Mouse (Mus musculus) lung, embryonic 15.5 days (tissue): ENCODE measurements around the gene Tmub2. TPM values are rescaled to one million over a fixed set of nuclear protein-coding genes. Genes with fewer than 3 reads are reported as not detected.

ENCODE experiments used
- ATAC-seq: fragments of 200-750 bp; cut with Nextera tagmentation; 2 replicates; pipeline ENCODE4 v1.8.0; 2017; ENCODE audit warnings: moderate number of reproducible peaks, borderline replicate concordance; ENCODE audit not compliant: low FRiP score, low TSS enrichment; ENCODE audit errors: extremely low read depth
- H3K27ac ChIP-seq: fragments of 300-500 bp; sonication (generic); 2 replicates; pipeline ENCODE4 v1.5.1; 2015; ENCODE audit warnings: moderate library complexity, mild to moderate bottlenecking, inconsistent platforms
- H3K27me3 ChIP-seq: fragments of 300-500 bp; sonication (generic); 2 replicates; pipeline ENCODE4 v1.6.1; 2015; ENCODE audit warnings: inconsistent platforms
- H3K36me3 ChIP-seq: fragments of 300-500 bp; sonication (generic); 2 replicates; pipeline ENCODE4 v1.6.1; 2015; ENCODE audit warnings: inconsistent platforms
- H3K4me1 ChIP-seq: fragments of 300-500 bp; sonication (generic); 2 replicates; pipeline ENCODE4 v1.6.1; 2015; ENCODE audit warnings: inconsistent platforms
- H3K4me2 ChIP-seq: fragments of 300-500 bp; sonication (generic); 2 replicates; pipeline ENCODE4 v1.6.1; 2015; ENCODE audit warnings: inconsistent platforms, mild to moderate bottlenecking, moderate library complexity
- H3K4me3 ChIP-seq: fragments of 300-500 bp; sonication (generic); 2 replicates; pipeline ENCODE4 v1.5.1; 2015; ENCODE audit warnings: mild to moderate bottlenecking, inconsistent platforms
- H3K9ac ChIP-seq: fragments of 300-500 bp; sonication (generic); 2 replicates; pipeline ENCODE4 v1.6.1; 2015; ENCODE audit warnings: inconsistent platforms
- H3K9me3 ChIP-seq: fragments of 300-500 bp; sonication (generic); 2 replicates; pipeline ENCODE4 v1.6.1; 2016; ENCODE audit warnings: inconsistent platforms
- WGBS: fragments of 180-500 bp; shearing (Covaris S2); methylation state at CpG from one replicate; pipeline ENCODE4 v1.1.7; 2015; 5-methylcytosine and 5-hydroxymethylcytosine counted together
- polyA plus RNA-seq: library from polyadenylated mRNA; unstranded; fragments of >200 nt; fragmentation: Nextera tagmentation; extraction: Ambion mirVana; gene quantifications from 2 replicates; pipeline ENCODE4 v1.2.1, GENCODE M21; 2015

The Tmub2 gene
- polyA plus RNA-seq, 1 experiment from 2014 or later, result 51.4 TPM

DNA sequence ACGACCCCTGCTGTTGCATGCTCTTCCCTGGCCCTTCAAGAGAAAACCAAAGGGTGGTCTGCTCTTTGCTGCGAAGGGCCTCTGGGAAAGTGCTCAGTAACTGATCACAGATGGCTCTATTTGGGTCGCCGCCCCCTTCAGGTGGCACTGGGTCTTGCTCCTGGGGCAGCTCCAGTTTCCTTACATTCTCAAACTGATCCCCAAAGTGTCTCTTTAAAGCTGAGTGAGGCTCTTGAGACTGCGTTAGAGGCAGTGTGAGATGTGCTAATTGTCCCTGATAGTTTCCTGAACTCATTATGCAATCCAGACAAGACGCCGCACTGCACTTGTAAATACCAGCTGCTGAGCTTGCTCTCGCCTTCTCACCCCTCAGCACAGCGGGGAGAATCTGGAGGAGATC, 27.2 kb upstream of the Tmub2 start:
- Histone ChIP-seq H3K27me3 (no peaks in the 10 kb centered on the region), H3K4me3 (no peak overlapping the region), H3K4me2 (no peak overlapping the region), H3K4me1 (no peaks in the 10 kb centered on the region), H3K36me3 (peaks cover 33% of the 10 kb centered on the region), H3K27ac (no peak overlapping the region), H3K9ac (no peak overlapping the region), H3K9me3 (no peaks in the 10 kb centered on the region)
- WGBS, result 45% methylated on average over 9 of the region's 9 CpGs
- no peak for ATAC-seq

GRCm38 (mm10) chr11:102258095-102258494, 26.6 kb upstream of the Tmub2 start:
- Histone ChIP-seq H3K4me3 (no peak overlapping the region), H3K27me3 (no peaks in the 10 kb centered on the region), H3K36me3 (peaks cover 33% of the 10 kb centered on the region), H3K4me1 (no peaks in the 10 kb centered on the region), H3K4me2 (no peak overlapping the region), H3K27ac (no peak overlapping the region), H3K9ac (no peak overlapping the region), H3K9me3 (no peaks in the 10 kb centered on the region)
- WGBS, result 77% methylated on average over 6 of the region's 6 CpGs
- no peak for ATAC-seq

DNA sequence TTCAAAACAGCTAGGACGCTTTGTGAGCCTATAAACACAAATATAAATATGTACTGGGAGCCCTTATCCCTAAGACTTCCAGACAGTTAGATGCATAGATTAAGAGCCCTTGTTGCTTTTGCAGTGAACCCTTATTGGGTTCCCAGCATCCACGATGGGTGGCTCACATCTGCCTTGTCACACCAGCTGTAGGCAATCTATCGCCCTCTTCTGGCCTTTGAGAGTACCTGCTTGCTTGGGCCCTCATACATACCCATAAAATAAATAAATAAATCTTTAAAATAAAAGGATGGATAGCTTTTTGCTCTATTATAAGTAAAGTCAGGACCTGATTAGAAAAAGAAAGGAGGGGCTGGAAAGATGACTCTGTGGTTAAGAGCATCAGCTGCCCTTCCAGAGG, 26.2 kb upstream of the Tmub2 start:
- no peaks in the 10 kb centered on the region for H3K27me3 ChIP-seq
- H3K36me3 ChIP-seq, result peaks cover 33% of the 10 kb centered on the region
- ATAC-seq, result no peak
- H3K4me1 ChIP-seq, result no peaks in the 10 kb centered on the region
- H3K9me3 ChIP-seq, result no peaks in the 10 kb centered on the region
- H3K27ac ChIP-seq, result no peak overlapping the region
- H3K4me3 ChIP-seq, result no peak overlapping the region
- WGBS, result 93% methylated on average over 3 of the region's 3 CpGs
- no peak overlapping the region for H3K4me2 ChIP-seq
- H3K9ac ChIP-seq, result no peak overlapping the region

DNA sequence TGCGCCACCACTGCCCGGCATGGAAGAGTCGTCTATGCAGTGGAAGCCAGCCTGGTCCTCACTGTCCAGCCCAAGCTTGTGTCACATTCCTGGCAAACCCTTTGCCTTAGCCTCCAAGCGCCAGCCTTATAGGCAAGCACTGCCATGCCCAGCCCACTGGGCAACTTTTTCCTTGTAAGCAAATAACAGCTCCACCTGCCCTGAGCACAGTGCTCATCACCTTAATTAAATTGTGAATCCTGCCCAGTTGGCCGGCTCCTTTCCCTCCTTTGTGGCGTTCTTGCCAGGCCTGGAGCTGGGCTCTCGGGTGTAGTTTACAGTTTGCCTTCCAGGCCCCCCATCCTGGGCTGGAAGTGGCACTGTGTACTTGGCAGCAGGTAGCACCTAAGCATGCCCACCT, 21.5 kb upstream of the Tmub2 start:
- no peak overlapping the region for H3K4me3 ChIP-seq
- WGBS, result 90% methylated on average over 7 of the region's 7 CpGs
- H3K27me3 ChIP-seq, result no peaks in the 10 kb centered on the region
- no peak overlapping the region for H3K4me2 ChIP-seq
- H3K27ac ChIP-seq, result no peak overlapping the region
- peaks cover 29% of the 10 kb centered on the region; the same call in 1 of the 2 replicates for H3K36me3 ChIP-seq
- H3K9me3 ChIP-seq, result no peaks in the 10 kb centered on the region
- H3K4me1 ChIP-seq, result 0 out of 2 replicates have a peak, but pooled peaks cover 2% of the 10 kb centered on the region
- no peak overlapping the region for H3K9ac ChIP-seq
- no peak for ATAC-seq

DNA sequence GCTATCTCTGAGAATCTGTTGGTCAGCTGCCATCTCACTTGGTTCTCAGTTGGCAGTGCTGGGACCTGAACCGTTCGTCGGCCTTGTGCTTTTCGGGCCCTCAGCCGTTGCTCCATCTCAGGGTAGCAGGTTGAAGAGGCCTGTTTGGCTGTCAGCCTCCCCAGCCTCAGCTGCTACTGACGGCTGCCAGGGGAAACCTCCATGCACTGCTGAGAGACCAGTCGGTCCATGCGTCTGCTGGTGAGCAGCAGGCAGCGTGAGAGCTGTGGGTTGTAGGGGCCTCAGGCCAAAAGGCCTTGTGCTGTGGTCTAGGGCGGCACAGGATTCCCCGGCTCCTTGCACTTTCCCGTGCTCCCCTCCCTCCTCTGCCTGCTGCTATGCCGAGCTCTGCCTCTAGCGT, 18.9 kb upstream of the Tmub2 start:
- H3K9me3 ChIP-seq, result no peaks in the 10 kb centered on the region
- H3K4me2 ChIP-seq, result no peak overlapping the region
- H3K36me3 ChIP-seq, result peaks cover 15% of the 10 kb centered on the region; the same call in 1 of the 2 replicates
- ATAC-seq, result no peak
- H3K9ac ChIP-seq, result no peak overlapping the region
- no peak overlapping the region for H3K27ac ChIP-seq
- 59% methylated on average over 14 of the region's 14 CpGs for WGBS
- H3K27me3 ChIP-seq, result no peaks in the 10 kb centered on the region
- H3K4me1 ChIP-seq, result 0 out of 2 replicates have a peak, but pooled peaks cover 2% of the 10 kb centered on the region
- H3K4me3 ChIP-seq, result no peak overlapping the region

DNA sequence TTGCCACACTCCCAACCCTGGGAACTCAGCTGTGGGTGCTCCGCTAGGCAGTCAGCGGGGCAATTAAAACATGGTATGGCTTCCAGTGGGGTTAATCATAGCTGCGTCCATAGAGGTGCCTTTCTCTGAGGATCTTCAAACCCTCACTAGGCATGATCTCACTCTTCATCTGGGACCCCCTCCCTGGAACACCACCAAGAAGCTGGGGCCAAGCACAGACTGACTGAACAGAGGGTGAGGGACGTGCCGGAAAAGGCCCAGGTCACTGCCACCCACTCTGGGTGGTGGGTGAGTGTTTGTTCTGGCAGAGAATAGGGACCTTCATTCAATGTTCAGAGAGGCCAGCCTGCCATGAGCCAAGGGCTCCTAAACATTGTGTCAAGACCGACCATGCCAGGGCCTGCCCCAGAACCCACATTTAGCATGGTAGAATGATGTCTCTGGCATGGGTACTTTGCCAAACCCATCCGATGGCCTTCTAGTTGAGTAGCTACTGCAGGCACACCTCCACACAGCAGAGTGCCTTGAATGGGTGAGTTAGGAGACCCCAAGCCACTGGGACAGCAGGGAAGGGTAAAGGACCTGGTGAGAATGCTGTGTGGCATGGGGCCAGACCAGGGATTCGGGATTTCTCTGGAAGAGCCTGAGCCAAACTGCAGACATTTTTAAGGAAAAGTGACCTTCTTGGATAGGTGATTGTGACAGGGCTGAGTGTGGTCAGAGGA, 17.9 kb upstream of the Tmub2 start:
- WGBS, result 82% methylated on average over 8 of the region's 8 CpGs
- H3K27ac ChIP-seq, result no peak overlapping the region
- no peak for ATAC-seq
- no peaks in the 10 kb centered on the region for H3K9me3 ChIP-seq
- H3K36me3 ChIP-seq, result peaks cover 8% of the 10 kb centered on the region; the same call in 1 of the 2 replicates
- H3K4me2 ChIP-seq, result no peak overlapping the region
- H3K4me1 ChIP-seq, result 0 out of 2 replicates have a peak, but pooled peaks cover 2% of the 10 kb centered on the region
- no peak overlapping the region for H3K9ac ChIP-seq
- H3K4me3 ChIP-seq, result no peak overlapping the region
- H3K27me3 ChIP-seq, result no peaks in the 10 kb centered on the region

- Histone ChIP-seq H3K36me3 (peaks cover 4% of the 10 kb centered on the region; the same call in 1 of the 2 replicates), H3K9ac (no peak overlapping the region), H3K4me2 (0 out of 2 replicates have a peak overlapping the region, but pooled peaks have one; percentile 19), H3K27me3 (no peaks in the 10 kb centered on the region), H3K9me3 (no peaks in the 10 kb centered on the region), H3K4me3 (no peak overlapping the region), H3K27ac (no peak overlapping the region), H3K4me1 (0 out of 2 replicates have a peak, but pooled peaks cover 2% of the 10 kb centered on the region)
- 6% methylated on average over 11 of the region's 11 CpGs for WGBS
- ATAC-seq, result peak; percentile 61; the same call in 1 of the 2 replicates
Observed at GRCm38 (mm10) chr11:102267480-102267879, 17.3 kb upstream of the Tmub2 start.

GRCm38 (mm10) chr11:102268520-102269244, 16.0 kb upstream of the Tmub2 start, which contains the start of gene Asb16:
Asb16 (plus strand) TSS chr11:102268743.
- H3K36me3 ChIP-seq, result 0 out of 2 replicates have a peak, but pooled peaks cover 4% of the 10 kb centered on the region
- H3K9ac ChIP-seq, result no peak within 1 kb of the TSS
- no peak within 1 kb of the TSS for H3K4me3 ChIP-seq
- no peaks in the 10 kb centered on the region for H3K27me3 ChIP-seq
- no peaks in the 10 kb centered on the region for H3K9me3 ChIP-seq
- 0 out of 2 replicates have a peak within 1 kb of the TSS, but pooled peaks have one; percentile 19 for H3K4me2 ChIP-seq
- WGBS, result 81% methylated on average over 12 of the region's 12 CpGs
- no peak for ATAC-seq
- no peak within 1 kb of the TSS for H3K27ac ChIP-seq
- H3K4me1 ChIP-seq, result 0 out of 2 replicates have a peak, but pooled peaks cover 2% of the 10 kb centered on the region

- Histone ChIP-seq H3K36me3 (no peaks in the 10 kb centered on the region), H3K4me2 (peak overlapping the region; percentile 64), H3K9me3 (no peaks in the 10 kb centered on the region), H3K27me3 (0 out of 2 replicates have a peak, but pooled peaks cover 9% of the 10 kb centered on the region), H3K27ac (no peak overlapping the region), H3K4me3 (peak overlapping the region; percentile 35), H3K9ac (peak overlapping the region; percentile 35), H3K4me1 (peaks cover 8% of the 10 kb centered on the region)
- 2% methylated on average over 33 of the region's 33 CpGs for whole genome bisulfite sequencing
- peak; percentile 83 for ATAC-seq
Observed at GRCm38 (mm10) chr11:102276411-102276915, 8.3 kb upstream of the Tmub2 start.

GRCm38 (mm10) chr11:102277754-102278153, 7.0 kb upstream of the Tmub2 start:
- WGBS, result 70% methylated on average over 9 of the region's 12 CpGs

DNA sequence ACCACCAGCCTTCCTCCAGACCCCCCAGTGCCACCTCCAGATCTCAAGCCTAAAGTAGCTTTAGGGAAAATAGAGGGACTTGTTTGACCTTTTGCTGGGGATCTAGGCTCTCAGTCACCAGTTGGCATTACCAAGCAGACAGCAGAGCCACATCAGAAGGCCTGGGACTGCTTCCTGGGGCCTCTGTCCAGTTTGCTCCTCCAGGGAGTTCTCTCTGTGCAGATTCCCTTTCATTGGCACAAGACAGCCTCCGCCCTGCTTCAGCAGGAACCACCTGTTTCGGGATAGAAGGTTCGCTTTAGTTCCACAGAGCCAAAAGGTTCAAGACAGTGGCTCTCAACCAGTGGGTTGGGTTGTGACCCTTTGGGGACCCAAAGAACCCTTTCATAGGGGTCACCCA, 5.1 kb upstream of the Tmub2 start:
- Histone ChIP-seq H3K4me1 (peaks cover 8% of the 10 kb centered on the region), H3K36me3 (no peaks in the 10 kb centered on the region), H3K4me3 (no peak overlapping the region), H3K9me3 (no peaks in the 10 kb centered on the region), H3K27me3 (0 out of 2 replicates have a peak, but pooled peaks cover 9% of the 10 kb centered on the region), H3K9ac (no peak overlapping the region), H3K4me2 (no peak overlapping the region), H3K27ac (no peak overlapping the region)
- WGBS, result 85% methylated on average over 3 of the region's 3 CpGs
- no peak for ATAC-seq

More at GRCm38 (mm10) chr11:102277754-102278153, 7.0 kb upstream of the Tmub2 start:
- Histone ChIP-seq H3K9ac (no peak overlapping the region), H3K9me3 (no peaks in the 10 kb centered on the region), H3K4me1 (peaks cover 8% of the 10 kb centered on the region), H3K36me3 (no peaks in the 10 kb centered on the region), H3K27ac (no peak overlapping the region), H3K27me3 (0 out of 2 replicates have a peak, but pooled peaks cover 9% of the 10 kb centered on the region), H3K4me3 (no peak overlapping the region), H3K4me2 (no peak overlapping the region)
- no peak for ATAC-seq
